ENCODE assay signal across 9 mouse cellular contexts in genomic region chr12:64897060-64897730, GRCm38 (mm10). TPM values are rescaled to one million over a fixed set of nuclear protein-coding genes. Genes with fewer than 3 reads are reported as not detected.
A peak's percentile ranks its signal among the peaks of the same experiment; 100 is the strongest.
DNase-seq lines count a peak whose midpoint lies in the region; ATAC-seq lines count a peak whose summit lies in the region.
"Had no signal": no experiment of that assay in that cellular context is flagged by ENCODE, and none has a peak within 500 bp of the region (broad histone marks: within the 10 kb centered on the region; RNA-seq: fewer than 3 reads in every experiment).

No protein-coding gene starts in this region.

- ATAC-seq in kidney, embryonic 14.5 days (ENCODE audit: low FRiP score, low TSS enrichment): no peak
- ATAC-seq in midbrain, embryonic 11.5 days (ENCODE audit: low FRiP score): peak; percentile 74; the same call in 1 of the 2 replicates

- no peak overlapping the region for H3K4me2 ChIP-seq in kidney, embryonic 14.5 days (replicated peaks; ENCODE audit: low read depth, low read length)
- no peak overlapping the region for H3K4me2 ChIP-seq in midbrain, embryonic 11.5 days
- H3K4me2 ChIP-seq: limb, embryonic 12.5 days had no signal

- DNase-seq in kidney, adult 18-20 months: peak; percentile 19
- DNase-seq in NIH3T3 (ENCODE audit: low read depth): peak; percentile 75
- DNase-seq in cerebellum, adult 9-11 months: peak; percentile 31
- peak; percentile 68 for DNase-seq in gastrocnemius, postnatal 10 days
- DNase-seq in layer of hippocampus, postnatal 10 days (ENCODE audit: low spot score in 2 of 2): peak; percentile 72 to 80
- peak; percentile 88 for DNase-seq in midbrain, embryonic 11.5 days (ENCODE audit: low spot score, missing footprints)
- peak; percentile 65 for DNase-seq in splenic B cell, adult 2 months (ENCODE audit: low read depth, low spot score)

- 46% methylated on average over 4 of the region's 4 CpGs for WGBS in kidney, embryonic 14.5 days
- 50% methylated on average over 4 of the region's 4 CpGs for WGBS in midbrain, embryonic 11.5 days

- no peaks in the 10 kb centered on the region for H3K36me3 ChIP-seq in kidney, embryonic 14.5 days (ENCODE audit: control insufficient read depth, insufficient read depth, low read length)
- no peaks in the 10 kb centered on the region for H3K36me3 ChIP-seq in midbrain, embryonic 11.5 days (ENCODE audit: control insufficient read depth, insufficient read depth, low read length)
- H3K36me3 ChIP-seq in splenic B cell, adult 2 months (ENCODE audit: control insufficient read depth, insufficient read depth, low read length, poor library complexity, severe bottlenecking): no peaks in the 10 kb centered on the region
- H3K36me3 ChIP-seq: limb, embryonic 12.5 days had no signal

- no peak overlapping the region for H3K27ac ChIP-seq in kidney, embryonic 14.5 days (ENCODE audit: low read depth, low read length)
- no peak overlapping the region for H3K27ac ChIP-seq in midbrain, embryonic 11.5 days (ENCODE audit: low read depth, low read length)
- H3K27ac ChIP-seq: limb, embryonic 12.5 days had no signal

- H3K4me1 ChIP-seq in kidney, embryonic 14.5 days (ENCODE audit: control insufficient read depth, insufficient read depth, low read length): no peaks in the 10 kb centered on the region
- no peaks in the 10 kb centered on the region for H3K4me1 ChIP-seq in midbrain, embryonic 11.5 days (ENCODE audit: control insufficient read depth, insufficient read depth, low read length)

- H3K9ac ChIP-seq in kidney, embryonic 14.5 days (ENCODE audit: low read depth, low read length): no peak overlapping the region
- no peak overlapping the region for H3K9ac ChIP-seq in midbrain, embryonic 11.5 days (ENCODE audit: low read length)
- H3K9ac ChIP-seq: limb, embryonic 12.5 days had no signal

- H3K9me3 ChIP-seq in kidney, embryonic 14.5 days (ENCODE audit: control insufficient read depth, low read length): no peaks in the 10 kb centered on the region
- H3K9me3 ChIP-seq in midbrain, embryonic 11.5 days (ENCODE audit: control insufficient read depth, low read length): no peaks in the 10 kb centered on the region
- H3K9me3 ChIP-seq: limb, embryonic 12.5 days had no signal

- H3K4me3 ChIP-seq in kidney, embryonic 14.5 days (ENCODE audit: low read length): no peak overlapping the region
- no peak overlapping the region for H3K4me3 ChIP-seq in midbrain, embryonic 11.5 days (ENCODE audit: low read depth, low read length)
- H3K4me3 ChIP-seq: limb, embryonic 12.5 days had no signal

- H3K27me3 ChIP-seq in kidney, embryonic 14.5 days (ENCODE audit: control insufficient read depth, insufficient read depth, low read length): no peaks in the 10 kb centered on the region
- no peaks in the 10 kb centered on the region for H3K27me3 ChIP-seq in midbrain, embryonic 11.5 days (ENCODE audit: control insufficient read depth, insufficient read depth, low read length)
- H3K27me3 ChIP-seq in splenic B cell, adult 2 months (ENCODE audit: control insufficient read depth, insufficient read depth, low read length, poor library complexity, severe bottlenecking): peaks cover 2% of the 10 kb centered on the region; the same call in 1 of the 2 replicates
- H3K27me3 ChIP-seq: limb, embryonic 12.5 days had no signal

RNA-seq across cellular contexts. Expression of gene Gm527, which starts 20.5 kb away (rescaled TPM):
- 2.9 and 4.8 TPM in 2 replicates for polyA plus RNA-seq in kidney, embryonic 14.5 days (2014; fragmentation: Nextera tagmentation; extraction: Ambion mirVana)
- 1 to 10 TPM; 5.0 to 6.1 TPM for total RNA-seq in gastrocnemius, postnatal 10 days (2021)
- total RNA-seq in layer of hippocampus, postnatal 10 days (2021): 10 to 100 TPM; 13.5 to 14.7 TPM
- 2.2 and 2.7 TPM in 2 replicates for polyA plus RNA-seq in midbrain, embryonic 11.5 days (2014; fragmentation: Nextera tagmentation; extraction: Ambion mirVana)

Comparison
In these comparisons a context has a peak if more than half of its experiments do, and no peak if none do; other contexts are left out.
1. DNase-seq: peak in every context shown above with its lines; median percentile 88 in midbrain, embryonic 11.5 days; 76 in layer of hippocampus, postnatal 10 days; 75 in NIH3T3; 68 in gastrocnemius, postnatal 10 days; 65 in splenic B cell, adult 2 months; 31 in cerebellum, adult 9-11 months; 19 in kidney, adult 18-20 months.